Mouse (Mus musculus) midbrain, embryonic 13.5 days (tissue): ENCODE measurements around the gene Bcl9. TPM values are rescaled to one million over a fixed set of nuclear protein-coding genes. Genes with fewer than 3 reads are reported as not detected.

Source experiments
- ATAC-seq: fragments of 200-750 bp; cut with Nextera tagmentation; 2 replicates; pipeline ENCODE4 v1.8.0; 2017; ENCODE audit warnings: mild to moderate bottlenecking, moderate TSS enrichment, moderate library complexity
- H3K27ac ChIP-seq: fragments of 300-500 bp; sonication (generic); 2 replicates; pipeline ENCODE4 v1.5.1; 2015; ENCODE audit warnings: inconsistent platforms, mild to moderate bottlenecking, moderate library complexity
- H3K27me3 ChIP-seq: fragments of 300-500 bp; sonication (generic); 2 replicates; pipeline ENCODE4 v1.6.1; 2015; ENCODE audit warnings: mild to moderate bottlenecking, inconsistent platforms
- H3K36me3 ChIP-seq: fragments of 300-500 bp; sonication (generic); 2 replicates; pipeline ENCODE4 v1.6.1; 2015; ENCODE audit warnings: mild to moderate bottlenecking, inconsistent platforms
- H3K4me1 ChIP-seq: fragments of 300-500 bp; sonication (generic); replicated peaks from 2 replicates; pipeline ENCODE4 v1.6.1; 2015; ENCODE audit warnings: inconsistent platforms
- H3K4me2 ChIP-seq: fragments of 300-500 bp; sonication (generic); replicated peaks from 2 replicates; pipeline ENCODE4 v1.6.1; 2015; ENCODE audit warnings: moderate library complexity, mild to moderate bottlenecking, inconsistent platforms
- H3K4me3 ChIP-seq: fragments of 300-500 bp; sonication (generic); replicated peaks from 2 replicates; pipeline ENCODE4 v1.5.1; 2015; ENCODE audit warnings: mild to moderate bottlenecking, inconsistent platforms
- H3K9ac ChIP-seq: fragments of 300-500 bp; sonication (generic); replicated peaks from 2 replicates; pipeline ENCODE4 v1.6.1; 2015; ENCODE audit warnings: mild to moderate bottlenecking, inconsistent platforms
- H3K9me3 ChIP-seq: fragments of 300-500 bp; sonication (generic); 2 replicates; pipeline ENCODE4 v1.6.1; 2016; ENCODE audit warnings: mild to moderate bottlenecking, inconsistent platforms
- WGBS: fragments of 180-500 bp; shearing (Covaris S2); methylation state at CpG from one replicate; pipeline ENCODE4 v1.1.7; 2015; 5-methylcytosine and 5-hydroxymethylcytosine counted together
- polyA plus RNA-seq: library from polyadenylated mRNA; unstranded; fragments of >200 nt; fragmentation: Nextera tagmentation; extraction: Ambion mirVana; gene quantifications from 2 replicates; pipeline ENCODE4 v1.2.1, GENCODE M21; 2015

Gene Bcl9
- polyA plus RNA-seq, 1 experiment from 2014 or later, result 98.7 TPM

DNA sequence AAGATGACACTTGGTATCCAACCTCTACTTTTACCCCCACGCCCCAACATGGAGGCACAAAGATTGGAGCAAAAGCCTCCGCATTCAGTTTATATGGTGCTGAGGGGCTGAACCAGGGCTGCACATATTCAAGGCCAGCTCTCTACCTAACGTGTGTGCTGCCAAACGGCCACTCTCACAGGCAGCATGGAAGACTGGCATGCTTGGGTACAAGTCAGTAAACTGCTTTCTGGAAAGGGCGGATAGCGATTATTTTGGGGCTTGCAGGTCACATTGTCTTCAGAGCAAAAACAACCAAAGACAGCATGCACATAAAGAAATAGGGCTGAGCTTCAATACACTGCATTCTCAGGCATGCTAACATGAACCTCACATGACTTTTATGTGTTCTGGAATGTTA is 44.8 kb downstream of the Bcl9 start:
- H3K27me3 ChIP-seq, result no peaks in the 10 kb centered on the region
- no peak overlapping the region for H3K9ac ChIP-seq
- no peaks in the 10 kb centered on the region for H3K36me3 ChIP-seq
- no peak overlapping the region for H3K27ac ChIP-seq
- ATAC-seq, result no peak
- no peak overlapping the region for H3K4me3 ChIP-seq
- H3K9me3 ChIP-seq, result no peaks in the 10 kb centered on the region
- H3K4me2 ChIP-seq, result no peak overlapping the region
- peaks cover 30% of the 10 kb centered on the region for H3K4me1 ChIP-seq
- 78% methylated on average over 6 of the region's 6 CpGs for WGBS

DNA sequence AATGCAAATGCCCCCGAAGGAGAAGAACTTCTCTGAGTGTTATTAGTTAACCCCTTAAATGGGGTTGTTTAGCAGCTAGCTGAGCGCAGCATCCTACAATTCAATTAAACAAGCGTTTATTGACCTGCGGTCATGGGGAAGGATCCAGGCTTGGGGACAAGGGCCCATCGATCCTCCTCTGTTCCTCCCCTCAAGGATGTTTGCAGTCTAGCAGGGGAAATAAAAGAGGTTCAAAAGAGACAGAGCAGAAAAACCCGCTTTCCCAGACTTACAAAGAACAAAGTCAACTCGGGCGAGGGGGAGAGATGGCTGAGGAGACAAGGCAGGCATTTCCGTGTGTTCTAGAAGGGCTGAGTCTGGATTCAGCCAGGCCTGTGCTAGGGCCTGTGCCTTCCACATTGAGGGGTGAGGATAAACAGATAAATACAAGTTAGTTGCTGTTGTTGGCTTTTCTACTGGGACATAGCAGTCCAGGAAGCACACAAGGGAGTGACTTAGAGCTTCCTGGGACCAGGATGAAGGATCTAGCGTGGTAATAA is 55.0 kb downstream of the Bcl9 start:
- Histone ChIP-seq H3K4me1 (peaks cover 16% of the 10 kb centered on the region), H3K4me3 (no peak overlapping the region), H3K27me3 (no peaks in the 10 kb centered on the region), H3K9me3 (no peaks in the 10 kb centered on the region), H3K27ac (peak overlapping the region; percentile 19; the same call in 1 of the 2 replicates), H3K36me3 (no peaks in the 10 kb centered on the region), H3K4me2 (no peak overlapping the region), H3K9ac (no peak overlapping the region)
- no peak for ATAC-seq
- WGBS, result 36% methylated on average over 10 of the region's 10 CpGs

DNA sequence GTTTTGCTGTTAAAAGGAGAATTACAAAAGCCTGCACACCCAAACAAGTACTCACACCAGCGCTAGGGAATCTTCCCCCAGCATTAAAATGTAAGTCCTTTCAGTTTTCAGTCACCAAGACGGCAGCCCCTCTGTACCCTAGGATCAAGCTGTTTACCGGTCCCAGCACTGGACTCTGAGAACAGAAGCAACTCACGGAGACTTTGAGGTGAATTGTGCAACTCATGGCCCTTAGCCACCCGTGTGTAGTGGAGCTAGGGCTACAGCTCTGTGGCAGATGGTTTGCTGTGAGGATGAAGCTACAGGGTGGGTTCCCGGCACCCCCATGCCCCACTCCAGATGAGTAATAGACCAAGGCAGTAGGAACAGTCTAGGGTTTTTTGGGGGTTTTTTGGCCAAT is 55.9 kb downstream of the Bcl9 start:
- Histone ChIP-seq H3K27me3 (no peaks in the 10 kb centered on the region), H3K4me2 (no peak overlapping the region), H3K4me3 (no peak overlapping the region), H3K9ac (no peak overlapping the region), H3K36me3 (no peaks in the 10 kb centered on the region), H3K9me3 (no peaks in the 10 kb centered on the region), H3K27ac (no peak overlapping the region), H3K4me1 (peaks cover 16% of the 10 kb centered on the region)
- WGBS, result 43% methylated on average over 6 of the region's 6 CpGs
- no peak for ATAC-seq

DNA sequence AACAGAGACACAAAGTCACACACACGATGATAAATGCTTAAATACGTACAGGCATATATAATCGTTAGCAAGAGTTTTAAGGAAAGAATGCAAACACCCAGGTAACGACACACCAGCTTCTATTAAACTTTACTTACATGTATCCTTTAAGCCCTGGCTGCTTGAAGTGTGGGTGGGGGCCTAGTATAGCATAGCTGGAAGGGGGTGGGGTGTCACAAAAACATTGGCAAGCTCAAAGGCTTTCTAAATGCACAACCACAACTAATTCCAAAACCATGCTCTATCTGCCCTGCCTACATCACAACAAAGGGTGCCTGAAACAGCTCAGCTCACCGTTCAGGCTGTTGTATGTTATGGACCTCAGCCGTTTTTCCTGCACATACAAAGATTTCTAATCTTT is 57.9 kb downstream of the Bcl9 start:
- no peak for ATAC-seq
- no peaks in the 10 kb centered on the region for H3K36me3 ChIP-seq
- 94% methylated on average over 6 of the region's 6 CpGs for WGBS
- no peak overlapping the region for H3K4me2 ChIP-seq
- peaks cover 16% of the 10 kb centered on the region for H3K4me1 ChIP-seq
- H3K4me3 ChIP-seq, result no peak overlapping the region
- H3K9me3 ChIP-seq, result no peaks in the 10 kb centered on the region
- no peak overlapping the region for H3K9ac ChIP-seq
- H3K27ac ChIP-seq, result no peak overlapping the region
- H3K27me3 ChIP-seq, result no peaks in the 10 kb centered on the region

DNA sequence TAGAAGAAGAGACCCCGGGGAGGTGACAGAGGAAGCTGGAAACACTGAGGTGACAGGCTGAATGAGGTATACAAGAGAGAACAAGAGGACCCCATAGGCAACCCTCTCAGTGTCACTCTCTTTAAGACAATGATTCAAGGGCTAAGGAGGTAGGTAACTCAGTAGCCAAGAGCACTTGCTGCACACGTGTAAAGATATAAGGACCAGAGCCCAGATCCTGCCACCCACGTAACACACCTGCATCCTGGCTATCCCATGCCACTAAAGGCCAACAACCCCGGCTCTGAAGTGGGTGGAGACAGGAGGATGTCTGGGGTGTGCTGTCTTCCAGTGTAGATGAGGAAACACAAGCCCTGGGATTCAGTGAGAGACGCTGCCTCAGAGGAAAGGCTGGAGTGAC is 58.4 kb downstream of the Bcl9 start:
- 93% methylated on average over 5 of the region's 5 CpGs for WGBS
- no peak for ATAC-seq
- no peak overlapping the region for H3K4me3 ChIP-seq
- no peak overlapping the region for H3K4me2 ChIP-seq
- peaks cover 16% of the 10 kb centered on the region for H3K4me1 ChIP-seq
- H3K36me3 ChIP-seq, result no peaks in the 10 kb centered on the region
- H3K9ac ChIP-seq, result no peak overlapping the region
- H3K27ac ChIP-seq, result no peak overlapping the region
- no peaks in the 10 kb centered on the region for H3K27me3 ChIP-seq
- no peaks in the 10 kb centered on the region for H3K9me3 ChIP-seq

DNA sequence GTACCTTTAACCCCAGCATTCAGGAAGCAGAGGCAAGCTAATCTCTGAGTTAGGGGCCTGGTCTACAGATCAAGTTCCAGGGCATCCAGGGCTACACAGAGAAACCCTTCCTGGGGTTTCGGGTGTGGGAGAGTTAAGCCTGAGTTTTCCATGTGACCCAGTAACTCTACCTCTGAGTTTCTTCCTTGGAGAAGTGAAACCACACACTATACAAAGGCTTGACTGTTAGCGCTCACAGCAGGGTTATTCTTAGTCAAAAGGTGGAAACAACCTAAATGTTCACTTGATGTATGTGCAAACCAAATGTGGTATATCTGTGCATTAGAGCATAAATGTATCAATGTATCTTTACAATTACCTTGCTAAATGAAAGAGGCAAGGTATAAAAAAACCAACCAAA is 59.2 kb downstream of the Bcl9 start:
- H3K27me3 ChIP-seq, result no peaks in the 10 kb centered on the region
- ATAC-seq, result no peak
- H3K9me3 ChIP-seq, result no peaks in the 10 kb centered on the region
- H3K9ac ChIP-seq, result no peak overlapping the region
- no peak overlapping the region for H3K27ac ChIP-seq
- H3K4me1 ChIP-seq, result peaks cover 16% of the 10 kb centered on the region
- WGBS, result 83% methylated on average over 2 of the region's 2 CpGs
- H3K36me3 ChIP-seq, result no peaks in the 10 kb centered on the region
- H3K4me3 ChIP-seq, result no peak overlapping the region
- H3K4me2 ChIP-seq, result no peak overlapping the region

DNA sequence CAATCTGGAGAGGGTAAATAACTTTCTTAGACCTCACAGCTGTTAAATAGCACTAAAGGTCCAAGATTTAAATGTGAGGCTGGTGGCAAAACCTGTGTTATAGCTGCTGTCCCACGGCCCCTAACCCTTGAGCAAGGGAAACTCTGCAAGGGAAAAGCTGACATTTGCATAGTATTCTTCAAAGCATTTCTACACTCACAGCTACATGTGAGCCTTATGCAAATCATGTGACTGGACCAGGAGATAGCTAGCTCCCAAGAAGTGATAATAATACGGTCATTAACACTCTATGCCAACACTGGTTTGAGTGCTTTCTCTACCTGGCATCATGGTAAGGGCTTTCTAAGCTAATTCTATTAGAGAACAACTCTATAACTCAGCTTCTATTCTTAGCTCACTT is 60.3 kb downstream of the Bcl9 start:
- Histone ChIP-seq H3K4me2 (no peak overlapping the region), H3K9ac (no peak overlapping the region), H3K27ac (no peak overlapping the region), H3K36me3 (no peaks in the 10 kb centered on the region), H3K9me3 (no peaks in the 10 kb centered on the region), H3K4me3 (no peak overlapping the region), H3K4me1 (peaks cover 6% of the 10 kb centered on the region), H3K27me3 (no peaks in the 10 kb centered on the region)
- 92% methylated on average over 2 of the region's 2 CpGs for WGBS
- ATAC-seq, result no peak

DNA sequence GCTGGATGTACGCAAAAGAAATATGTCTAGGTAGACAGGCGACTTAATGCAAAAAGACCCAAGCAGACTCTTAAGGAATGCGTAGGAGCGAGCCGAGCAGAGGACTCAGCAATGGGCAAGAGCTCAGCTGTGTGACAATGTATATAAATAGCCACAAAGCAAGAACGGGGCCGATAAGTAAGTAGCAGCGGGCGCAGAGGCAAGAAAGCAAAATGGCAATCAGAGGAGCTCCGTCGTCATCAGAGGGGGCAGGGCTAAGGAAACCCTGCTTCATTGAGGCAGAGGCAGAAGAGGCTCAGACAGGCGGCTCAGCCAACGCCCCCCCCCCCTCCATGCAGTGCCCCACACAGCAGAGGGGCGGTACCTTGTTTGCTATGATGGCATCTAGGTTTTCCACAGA is 62.9 kb downstream of the Bcl9 start:
- 0 out of 2 replicates have a peak, but pooled peaks have one; percentile 37 for ATAC-seq
- Histone ChIP-seq H3K36me3 (no peaks in the 10 kb centered on the region), H3K9me3 (no peaks in the 10 kb centered on the region), H3K9ac (no peak overlapping the region), H3K4me1 (no peaks in the 10 kb centered on the region), H3K4me2 (no peak overlapping the region), H3K4me3 (no peak overlapping the region), H3K27ac (no peak overlapping the region), H3K27me3 (no peaks in the 10 kb centered on the region)
- WGBS, result 91% methylated on average over 14 of the region's 14 CpGs

DNA sequence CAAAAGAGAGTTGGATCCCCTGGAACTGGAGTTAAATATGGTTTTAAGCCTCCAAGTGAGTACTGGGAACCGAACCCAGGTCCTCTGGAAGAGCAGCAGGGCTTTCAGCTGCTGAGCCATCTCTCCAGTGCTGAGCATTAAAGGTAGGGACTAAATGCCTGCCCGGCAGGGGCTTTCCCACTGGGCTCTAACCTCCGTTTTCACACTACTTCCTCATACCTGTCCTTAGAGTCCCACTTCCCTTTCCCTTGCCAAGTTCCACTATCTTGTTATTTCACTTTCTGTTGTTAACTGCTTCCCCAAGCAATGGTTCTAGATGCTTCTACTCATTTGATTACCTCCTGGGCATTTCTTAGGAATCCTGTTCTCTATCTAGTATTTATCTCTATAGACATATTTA is 65.4 kb downstream of the Bcl9 start:
- Histone ChIP-seq H3K9ac (no peak overlapping the region), H3K4me1 (peaks cover 12% of the 10 kb centered on the region), H3K4me3 (no peak overlapping the region), H3K36me3 (no peaks in the 10 kb centered on the region), H3K27me3 (no peaks in the 10 kb centered on the region), H3K4me2 (no peak overlapping the region), H3K27ac (no peak overlapping the region), H3K9me3 (no peaks in the 10 kb centered on the region)
- 87% methylated on average over 3 of the region's 3 CpGs for WGBS
- ATAC-seq, result no peak

DNA sequence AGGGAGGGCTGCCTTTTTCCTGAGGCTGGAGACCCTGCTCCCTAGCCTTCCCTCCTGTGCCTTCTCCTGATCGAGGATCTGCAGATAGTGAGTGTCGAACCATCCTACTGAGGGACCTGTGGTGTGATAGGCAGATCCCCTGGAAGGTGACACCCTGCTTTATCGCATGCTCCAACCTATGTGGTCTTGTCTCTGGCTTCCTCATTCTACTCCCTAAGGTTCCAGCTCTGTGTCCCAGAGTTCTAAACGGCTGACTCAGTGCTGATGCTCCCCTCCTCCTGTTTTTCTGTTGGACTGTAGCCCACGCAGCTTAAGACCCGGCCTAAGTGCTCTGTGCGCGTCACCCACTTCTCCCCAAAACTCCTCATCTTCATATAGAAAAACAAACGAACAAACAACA is 65.9 kb downstream of the Bcl9 start:
- no peak for ATAC-seq
- no peak overlapping the region for H3K4me2 ChIP-seq
- WGBS, result 92% methylated on average over 9 of the region's 9 CpGs
- H3K27me3 ChIP-seq, result no peaks in the 10 kb centered on the region
- H3K4me3 ChIP-seq, result no peak overlapping the region
- H3K27ac ChIP-seq, result no peak overlapping the region
- peaks cover 12% of the 10 kb centered on the region for H3K4me1 ChIP-seq
- H3K9ac ChIP-seq, result no peak overlapping the region
- no peaks in the 10 kb centered on the region for H3K9me3 ChIP-seq
- no peaks in the 10 kb centered on the region for H3K36me3 ChIP-seq

DNA sequence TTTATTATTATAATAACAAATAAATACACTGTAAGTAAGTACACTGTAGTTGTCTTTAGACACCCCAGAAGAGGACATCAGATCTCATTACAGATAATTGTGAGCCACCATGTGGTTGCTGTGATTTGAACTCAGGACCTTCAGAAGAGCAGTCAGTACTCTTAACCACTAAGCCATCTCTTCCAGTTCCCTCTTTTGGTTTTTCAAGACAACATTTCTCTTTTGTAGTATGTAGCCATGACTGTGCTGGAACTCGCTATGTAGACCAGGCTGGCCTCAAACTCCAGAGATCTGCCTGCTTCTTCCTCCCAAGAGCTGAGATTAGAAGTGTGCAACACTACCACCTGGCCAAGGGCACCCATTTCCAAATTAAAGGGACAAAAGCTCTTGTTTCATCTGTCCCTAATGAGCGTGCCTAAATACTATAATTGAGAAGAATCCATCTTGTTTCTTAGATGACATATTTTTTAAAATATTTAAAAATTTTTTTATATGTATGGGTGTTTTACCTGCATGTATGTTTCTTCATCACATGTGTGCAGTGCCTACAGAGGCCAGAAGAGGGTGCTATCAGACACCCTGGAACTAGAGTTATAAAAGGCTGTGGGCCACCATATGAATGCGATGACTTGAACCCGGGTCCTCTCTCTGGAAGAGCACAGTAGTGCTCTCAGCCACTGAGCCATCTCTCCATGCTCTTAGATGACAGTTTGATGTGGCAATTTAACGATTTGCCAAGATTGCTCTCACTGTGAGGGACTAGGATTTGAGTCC is 66.9 kb downstream of the Bcl9 start:
- Histone ChIP-seq H3K27me3 (no peaks in the 10 kb centered on the region), H3K4me2 (no peak overlapping the region), H3K36me3 (no peaks in the 10 kb centered on the region), H3K9me3 (no peaks in the 10 kb centered on the region), H3K4me3 (no peak overlapping the region), H3K4me1 (peaks cover 21% of the 10 kb centered on the region), H3K27ac (no peak overlapping the region), H3K9ac (no peak overlapping the region)
- 98% methylated on average over 5 of the region's 5 CpGs for WGBS
- no peak for ATAC-seq

DNA sequence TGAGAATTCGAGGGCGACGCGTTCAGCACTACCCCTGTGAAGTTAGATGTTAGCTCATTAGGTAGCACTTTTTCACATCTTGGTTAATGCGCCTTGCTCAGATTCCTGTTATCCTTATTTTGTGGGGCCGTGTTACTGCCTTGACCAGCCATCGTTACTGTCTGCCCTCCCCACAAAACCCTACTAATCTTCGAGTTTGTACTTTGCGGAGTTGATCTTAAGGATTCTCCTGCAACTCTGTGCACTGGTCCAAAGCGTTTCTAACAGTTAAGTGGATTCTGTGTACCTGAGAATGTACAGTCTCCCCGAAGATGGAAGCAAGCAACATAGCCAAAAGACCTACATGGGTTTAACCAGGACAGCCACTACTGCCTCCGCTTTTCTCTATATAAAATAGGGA is 69.3 kb downstream of the Bcl9 start:
- H3K9ac ChIP-seq, result peak overlapping the region; percentile 87
- no peaks in the 10 kb centered on the region for H3K9me3 ChIP-seq
- 12% methylated on average over 12 of the region's 12 CpGs for WGBS
- H3K36me3 ChIP-seq, result no peaks in the 10 kb centered on the region; the same call in 1 of the 2 replicates
- H3K27ac ChIP-seq, result peak overlapping the region; percentile 94
- peak overlapping the region; percentile 76 for H3K4me3 ChIP-seq
- no peak for ATAC-seq
- H3K4me2 ChIP-seq, result peak overlapping the region; percentile 75
- peaks cover 44% of the 10 kb centered on the region for H3K4me1 ChIP-seq
- no peaks in the 10 kb centered on the region for H3K27me3 ChIP-seq

DNA sequence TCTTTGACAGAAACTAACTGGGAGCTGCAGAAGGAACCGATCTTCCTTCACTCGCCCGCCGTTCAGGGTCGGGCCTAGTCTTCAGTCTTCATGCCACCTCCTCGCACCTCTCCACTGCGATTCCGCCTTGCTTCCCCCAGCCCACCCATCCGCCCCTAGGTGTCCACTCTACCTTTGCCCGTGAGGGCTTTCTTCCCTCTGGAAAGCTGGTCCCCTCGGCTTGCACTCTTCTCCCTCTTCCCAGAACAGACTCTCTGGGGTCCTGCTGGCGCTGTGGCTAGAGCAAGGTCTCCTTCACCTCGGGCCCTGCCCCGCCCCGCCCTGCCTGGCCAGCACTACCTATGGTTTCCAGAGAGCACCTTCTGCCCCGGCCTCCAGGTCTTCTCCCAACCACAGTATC is 69.7 kb downstream of the Bcl9 start:
- Histone ChIP-seq H3K4me1 (peaks cover 47% of the 10 kb centered on the region), H3K36me3 (no peaks in the 10 kb centered on the region; the same call in 1 of the 2 replicates), H3K9me3 (no peaks in the 10 kb centered on the region), H3K27me3 (no peaks in the 10 kb centered on the region), H3K4me2 (peak overlapping the region; percentile 75), H3K4me3 (peak overlapping the region; percentile 76), H3K9ac (peak overlapping the region; percentile 87), H3K27ac (peak overlapping the region; percentile 94)
- WGBS, result under 1% methylated on average over 16 of the region's 16 CpGs
- ATAC-seq, result peak; percentile 77
